Mouse (Mus musculus) limb, embryonic 14.5 days (tissue): ENCODE data around the gene Ptpre. TPM values are rescaled to one million over a fixed set of nuclear protein-coding genes. Genes with fewer than 3 reads are reported as not detected.

Source experiments
- ATAC-seq: fragments of 200-750 bp; cut with Nextera tagmentation; 2 replicates; pipeline ENCODE4 v1.8.0; 2017; ENCODE audit warnings: low read depth, moderate number of reproducible peaks, moderate TSS enrichment; ENCODE audit not compliant: low FRiP score
- DNase-seq: peaks from one replicate; pipeline ENCODE4 v3.0.0-alpha.2; 2015; ENCODE audit warnings: low spot score
- H3K27ac ChIP-seq: fragments of 300-500 bp; sonication (generic); replicated peaks from 2 replicates; pipeline ENCODE4 v1.5.1; 2014; ENCODE audit warnings: low read depth, mild to moderate bottlenecking, low read length, moderate library complexity, mixed read lengths
- H3K27me3 ChIP-seq: fragments of 300-500 bp; sonication (generic); 2 replicates; pipeline ENCODE4 v1.6.1; 2014; ENCODE audit warnings: low read length, mixed read lengths; ENCODE audit not compliant: control insufficient read depth, insufficient read depth
- H3K36me3 ChIP-seq: fragments of 300-500 bp; sonication (generic); 2 replicates; pipeline ENCODE4 v1.6.1; 2014; ENCODE audit warnings: mild to moderate bottlenecking, low read length, moderate library complexity, mixed read lengths; ENCODE audit not compliant: control insufficient read depth, insufficient read depth
- H3K4me1 ChIP-seq: fragments of 300-500 bp; sonication (generic); 2 replicates; pipeline ENCODE4 v1.6.1; 2014; ENCODE audit warnings: antibody characterized with exemption, low read length, mixed read lengths; ENCODE audit not compliant: control insufficient read depth, insufficient read depth
- H3K4me2 ChIP-seq: fragments of 300-500 bp; sonication (generic); replicated peaks from 2 replicates; pipeline ENCODE4 v1.6.1; 2014; ENCODE audit warnings: low read depth, mild to moderate bottlenecking, low read length, moderate library complexity; ENCODE audit not compliant: severe bottlenecking
- H3K4me3 ChIP-seq: fragments of 300-500 bp; sonication (generic); replicated peaks from 2 replicates; pipeline ENCODE4 v1.5.1; 2014; ENCODE audit warnings: low read length
- H3K9ac ChIP-seq: fragments of 300-500 bp; sonication (generic); 2 replicates; pipeline ENCODE4 v1.6.1; 2014; ENCODE audit warnings: mild to moderate bottlenecking, low read depth, low read length, moderate library complexity; ENCODE audit not compliant: severe bottlenecking
- H3K9me3 ChIP-seq: fragments of 300-500 bp; sonication (generic); 2 replicates; pipeline ENCODE4 v1.6.1; 2016; ENCODE audit warnings: low read length; ENCODE audit not compliant: control insufficient read depth
- POLR2A ChIP-seq: fragments of 200-500 bp; IDR thresholded peaks from 2 replicates; pipeline ENCODE4 v1.8.0; 2012; ENCODE audit warnings: inconsistent platforms, mild to moderate bottlenecking, moderate library complexity, borderline replicate concordance; ENCODE audit not compliant: insufficient read depth, insufficient read length; ENCODE audit errors: extremely low read depth
- WGBS: fragments of 180-500 bp; shearing (Covaris S2); extraction: QIAGEN DNeasy Blood & Tissue Kit; methylation state at CpG from one replicate; pipeline ENCODE4 v1.1.7; 2014; 5-methylcytosine and 5-hydroxymethylcytosine counted together
- polyA plus RNA-seq, 2 experiments: library from polyadenylated mRNA; depleted of rRNA in 1 of 2; stranded (reverse) in 1 of 2; unstranded in 1 of 2; fragments of >200 nt; fragmentation: Nextera tagmentation in 1 of 2; extraction: Ambion mirVana in 1 of 2; gene quantifications; 2 replicates each; pipeline versions ENCODE4 v1.2.1 to v1.2.3; 2012 to 2014

The Ptpre gene
- polyA plus RNA-seq, 2 experiments = 3.0 to 3.6 TPM

- H3K27ac ChIP-seq = no peak overlapping the region
- no peaks in the 10 kb centered on the region; the same call in 1 of the 2 replicates for H3K4me1 ChIP-seq
- no peaks in the 10 kb centered on the region for H3K27me3 ChIP-seq
- no peak for DNase-seq
- WGBS = 77% methylated on average over 3 of the region's 3 CpGs
- no peak overlapping the region for H3K9ac ChIP-seq
- H3K4me2 ChIP-seq = no peak overlapping the region
- no peaks in the 10 kb centered on the region for H3K36me3 ChIP-seq
- no peaks in the 10 kb centered on the region for H3K9me3 ChIP-seq
- no peak overlapping the region for H3K4me3 ChIP-seq
- no peak for ATAC-seq
- no peak for TF ChIP-seq POLR2A
These were observed 25.6 kb upstream of the Ptpre start for GRCm38 (mm10) chr7:135511723-135512122.

DNA sequence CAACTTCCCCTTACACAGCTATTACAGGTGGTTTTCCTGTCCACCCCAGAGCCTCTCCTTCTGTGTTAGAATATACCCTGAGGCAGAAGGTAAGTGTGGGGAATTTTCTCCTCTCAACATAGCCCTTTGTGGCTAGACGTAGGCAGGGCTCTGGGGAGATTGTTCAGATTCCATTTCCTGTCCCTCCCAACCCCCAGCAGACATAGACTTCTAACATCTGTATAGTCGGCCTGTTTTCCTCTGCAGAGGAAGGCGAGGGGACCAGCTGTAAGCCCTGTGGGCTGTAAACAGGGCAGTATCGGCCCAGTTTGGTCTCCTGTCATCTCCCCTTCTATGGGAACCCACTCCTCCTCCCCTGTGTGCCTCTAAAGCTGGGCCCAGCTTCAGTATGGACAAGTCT, 20.1 kb upstream of the Ptpre start:
- Histone ChIP-seq H3K9me3 (no peaks in the 10 kb centered on the region), H3K4me3 (no peak overlapping the region), H3K27ac (no peak overlapping the region), H3K27me3 (no peaks in the 10 kb centered on the region), H3K36me3 (no peaks in the 10 kb centered on the region), H3K4me2 (no peak overlapping the region), H3K4me1 (peaks cover 8% of the 10 kb centered on the region; the same call in 1 of the 2 replicates), H3K9ac (no peak overlapping the region)
- no peak for TF ChIP-seq POLR2A
- no peak for ATAC-seq
- 33% methylated on average over 4 of the region's 4 CpGs for WGBS
- no peak for DNase-seq

DNA sequence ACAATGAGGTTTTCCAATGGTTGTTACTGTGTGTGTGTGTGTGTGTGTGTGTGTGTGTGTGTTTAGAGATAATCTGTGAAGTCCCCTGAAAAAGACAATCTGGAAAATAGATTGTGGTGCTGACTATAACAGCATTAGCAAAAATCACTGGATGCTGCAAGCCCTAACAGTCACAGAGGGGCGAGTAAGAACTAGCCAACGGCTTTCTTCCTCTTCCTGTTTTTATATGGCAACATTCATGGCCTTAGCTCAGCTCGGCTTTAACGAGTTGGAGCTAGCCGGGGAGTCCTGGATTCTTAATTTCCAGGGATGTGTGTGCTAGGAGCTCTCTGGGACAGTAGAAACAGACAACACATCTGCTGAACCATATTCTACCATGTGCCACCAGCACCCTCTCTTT, 17.0 kb upstream of the Ptpre start:
- no peak overlapping the region for H3K4me3 ChIP-seq
- H3K36me3 ChIP-seq = no peaks in the 10 kb centered on the region
- H3K27ac ChIP-seq = no peak overlapping the region
- TF ChIP-seq POLR2A = no peak
- no peak for ATAC-seq
- H3K9me3 ChIP-seq = no peaks in the 10 kb centered on the region
- no peak overlapping the region for H3K9ac ChIP-seq
- no peaks in the 10 kb centered on the region for H3K27me3 ChIP-seq
- no peak for DNase-seq
- H3K4me1 ChIP-seq = peaks cover 8% of the 10 kb centered on the region; the same call in 1 of the 2 replicates
- WGBS = 29% methylated on average over 5 of the region's 5 CpGs
- no peak overlapping the region for H3K4me2 ChIP-seq

- 78% methylated on average over 15 of the region's 15 CpGs for WGBS
- Histone ChIP-seq H3K9ac (no peak overlapping the region), H3K27me3 (no peaks in the 10 kb centered on the region), H3K36me3 (no peaks in the 10 kb centered on the region), H3K4me3 (no peak overlapping the region), H3K9me3 (no peaks in the 10 kb centered on the region), H3K4me2 (no peak overlapping the region), H3K4me1 (peaks cover 6% of the 10 kb centered on the region; the same call in 1 of the 2 replicates), H3K27ac (no peak overlapping the region)
- no peak for DNase-seq
- TF ChIP-seq POLR2A = no peak
- ATAC-seq = no peak
These were observed 15.3 kb upstream of the Ptpre start for GRCm38 (mm10) chr7:135521755-135522512.

- H3K27ac ChIP-seq = no peak overlapping the region
- H3K9ac ChIP-seq = no peak overlapping the region
- H3K4me1 ChIP-seq = no peaks in the 10 kb centered on the region
- no peak for DNase-seq
- no peaks in the 10 kb centered on the region for H3K36me3 ChIP-seq
- H3K4me2 ChIP-seq = no peak overlapping the region
- no peaks in the 10 kb centered on the region for H3K27me3 ChIP-seq
- no peak overlapping the region for H3K4me3 ChIP-seq
- ATAC-seq = no peak
- WGBS = 26% methylated on average over 4 of the region's 4 CpGs
- H3K9me3 ChIP-seq = no peaks in the 10 kb centered on the region
- no peak for TF ChIP-seq POLR2A
These were observed 13.3 kb upstream of the Ptpre start for GRCm38 (mm10) chr7:135523981-135524380.

- no peak for TF ChIP-seq POLR2A
- no peaks in the 10 kb centered on the region for H3K27me3 ChIP-seq
- no peaks in the 10 kb centered on the region for H3K9me3 ChIP-seq
- H3K9ac ChIP-seq = no peak overlapping the region
- no peak overlapping the region for H3K4me3 ChIP-seq
- no peaks in the 10 kb centered on the region for H3K36me3 ChIP-seq
- DNase-seq (no peak), ATAC-seq (no peak)
- H3K27ac ChIP-seq = no peak overlapping the region
- H3K4me2 ChIP-seq = no peak overlapping the region
- 78% methylated on average over 6 of the region's 6 CpGs for WGBS
- no peaks in the 10 kb centered on the region for H3K4me1 ChIP-seq
These were observed 12.8 kb upstream of the Ptpre start for GRCm38 (mm10) chr7:135524424-135524967.
